Mouse (Mus musculus) lung, postnatal 0 days (tissue): ENCODE data around the gene Pacrg.

ENCODE experiments used
- CTCF ChIP-seq: IDR thresholded peaks from 2 replicates; pipeline ENCODE4 v1.5.1; 2016; ENCODE audit warnings: antibody characterized with exemption, mild to moderate bottlenecking
- EP300 ChIP-seq: IDR thresholded peaks from 2 replicates; pipeline ENCODE4 v1.6.1; 2016; ENCODE audit warnings: antibody characterized with exemption, mild to moderate bottlenecking, control low read depth

- TF ChIP-seq CTCF = no peak
- TF ChIP-seq EP300 = no peak
Observed at GRCm38 (mm10) chr17:10366577-10366976, 473.5 kb downstream of the Pacrg start.
